Mouse (Mus musculus) layer of hippocampus, postnatal 10 days (tissue): ENCODE measurements around the gene Tbx10. TPM values are rescaled to one million over a fixed set of nuclear protein-coding genes. Genes with fewer than 3 reads are reported as not detected.
A peak's percentile ranks its signal among the peaks of the same experiment; 100 is the strongest.
"Not testable (repeated sequence)": the region's sequence is repeated elsewhere in the genome, so short reads cannot be mapped to it uniquely, and the experiment has no call there.

Source experiments
- DNase-seq, 2 experiments: peaks; one replicate each; pipeline ENCODE4 v3.0.0; 2021; ENCODE audit warnings: low spot score in 2 of 2
- total RNA-seq, 2 experiments: library from RNA; stranded (reverse); gene quantifications; 2 replicates each; pipeline ENCODE4 v1.2.3; 2021

The Tbx10 gene
- total RNA-seq, 2 experiments from 2014 or later = not detected

DNA sequence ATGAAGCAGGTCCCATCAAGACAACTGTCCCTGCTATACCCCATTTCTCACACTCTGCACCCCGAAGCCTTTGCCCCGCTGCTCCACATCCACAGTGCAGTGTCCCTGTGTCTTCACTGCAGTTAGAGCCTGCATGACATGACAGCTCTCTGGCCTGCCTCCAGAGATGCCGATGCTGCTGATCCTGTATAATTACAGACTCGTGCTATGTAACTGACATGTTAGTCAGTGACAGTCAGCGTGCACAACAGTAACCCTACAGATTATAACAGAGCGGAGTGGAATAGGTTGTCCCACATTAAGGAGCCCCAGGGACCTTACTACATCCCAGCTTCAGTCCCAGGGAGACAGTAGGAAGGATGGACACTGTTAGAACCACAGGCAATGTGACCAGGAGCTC lies 17.9 kb upstream of the Tbx10 start:
- not testable (repeated sequence) for DNase-seq

DNA sequence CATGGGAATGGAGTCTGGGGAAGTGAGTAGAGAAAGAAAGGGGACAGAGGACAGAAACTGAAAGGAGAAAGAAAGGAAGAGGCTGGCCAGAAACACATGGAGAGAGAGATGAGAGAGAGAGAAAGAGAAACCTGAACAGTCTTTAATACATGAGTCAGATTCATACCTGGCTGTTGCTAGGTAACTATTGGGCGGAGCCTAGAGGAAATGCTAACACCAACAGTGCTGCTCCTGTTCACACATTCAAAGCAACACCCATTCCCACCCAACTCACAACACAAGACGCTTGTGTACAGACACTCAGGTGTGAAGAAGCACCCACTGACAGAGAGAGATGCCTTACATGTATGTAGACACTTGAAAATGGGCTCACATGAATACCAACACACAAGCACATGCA lies 16.7 kb upstream of the Tbx10 start:
- DNase-seq = no peak

GRCm38 (mm10) chr19:3980309-3980708 lies 12.2 kb upstream of the Tbx10 start:
- peak; percentile 82 to 85 for DNase-seq

DNA sequence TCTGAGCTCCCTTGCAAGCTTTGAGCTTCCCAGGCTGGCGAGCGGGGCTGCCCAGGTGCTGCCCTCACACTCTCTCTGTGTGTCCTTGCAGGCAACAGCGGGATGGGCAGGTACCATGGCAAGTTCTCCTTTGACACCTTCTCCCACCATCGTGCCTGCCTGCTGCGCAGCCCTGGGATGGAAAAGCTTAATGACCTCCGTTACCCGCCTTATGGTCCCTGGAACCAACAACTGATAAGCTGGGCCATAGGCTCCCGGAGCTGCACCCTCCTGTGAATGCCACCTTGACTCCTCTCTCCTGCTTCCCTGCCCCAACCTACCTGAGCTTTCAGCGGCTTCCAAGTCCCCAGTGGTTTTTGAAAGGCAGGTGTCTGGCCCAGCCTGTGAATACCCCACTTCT lies 11.6 kb upstream of the Tbx10 start:
- DNase-seq = no peak

DNA sequence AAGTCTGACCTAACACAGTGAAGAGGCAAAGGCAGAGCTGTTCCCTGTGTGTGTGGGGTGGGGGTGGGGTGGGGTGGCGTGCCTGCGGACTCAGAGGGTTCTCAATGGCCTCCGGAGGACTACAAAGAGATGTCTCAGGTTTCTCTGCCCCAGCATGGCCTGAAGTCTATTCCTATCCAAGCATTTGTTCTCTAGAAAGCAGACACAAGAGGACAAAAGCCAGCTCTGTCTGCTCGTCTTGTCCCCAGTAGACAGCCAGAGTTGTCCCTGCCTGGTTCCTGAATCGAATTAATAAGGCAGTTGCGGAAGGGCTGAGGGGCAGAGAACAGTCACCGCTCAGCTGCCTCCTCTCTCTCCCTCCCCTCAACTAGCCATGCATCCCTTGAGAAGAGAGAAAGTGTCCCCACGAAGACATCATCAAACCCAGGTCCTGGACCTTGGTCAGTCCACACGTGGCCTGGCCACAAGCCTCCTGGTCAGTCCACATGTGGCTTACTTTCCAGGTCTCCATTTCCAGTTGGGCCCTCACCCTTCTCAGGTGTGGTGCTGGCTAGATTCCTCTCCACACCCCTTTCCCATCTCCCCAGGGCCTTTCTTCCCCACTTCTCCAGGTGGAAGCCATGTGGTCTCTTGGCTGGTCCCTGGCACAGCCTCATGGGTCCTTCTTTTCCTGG lies 8.9 kb upstream of the Tbx10 start:
- no peak for DNase-seq

DNA sequence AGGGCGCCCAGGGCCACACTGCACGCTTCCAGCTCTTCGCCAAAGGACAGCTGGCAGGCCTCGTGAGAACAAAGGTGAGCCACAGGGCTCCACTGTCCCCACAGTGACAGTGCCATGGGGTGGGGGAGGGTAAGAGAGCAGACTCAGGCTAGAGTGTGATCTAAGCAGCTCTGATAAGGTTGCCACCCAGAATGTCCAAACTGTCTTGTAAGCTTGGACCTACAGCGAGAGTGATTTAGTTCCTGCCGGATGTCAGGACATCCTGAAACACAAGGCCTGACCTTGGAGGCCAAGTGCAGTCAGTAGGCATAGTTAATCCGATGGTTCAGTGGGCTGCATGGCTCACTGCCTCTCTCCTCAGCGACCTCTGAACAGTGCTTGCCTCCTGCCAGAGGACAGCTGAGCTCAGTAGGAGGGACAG lies 7.3 kb upstream of the Tbx10 start:
- no peak for DNase-seq

DNA sequence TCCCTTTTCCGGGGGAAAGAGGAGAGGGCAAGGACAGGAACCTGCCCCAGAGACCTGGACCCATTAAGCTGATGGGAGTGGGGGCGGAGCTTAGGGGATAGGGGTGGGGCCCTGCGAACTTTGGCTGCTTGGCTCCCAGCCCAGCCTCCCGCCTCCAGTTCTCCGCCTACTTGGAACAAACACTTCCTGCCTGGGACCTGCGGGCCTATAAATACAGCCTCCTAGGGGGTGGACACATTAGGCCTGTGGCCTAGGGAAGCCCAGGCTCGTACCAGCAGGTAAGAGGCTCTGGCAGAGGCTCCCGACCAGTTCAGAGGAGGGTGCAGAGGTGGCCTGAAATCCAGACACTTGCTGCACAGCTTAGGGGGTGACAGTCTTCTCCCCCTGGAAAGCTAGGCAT lies 6.2 kb upstream of the Tbx10 start, which contains the start of gene Acy3:
Gene Acy3 (plus strand): TSS at position 237 of the 400 bp plus-strand sequence.
- DNase-seq = peak; percentile 37 to 60

DNA sequence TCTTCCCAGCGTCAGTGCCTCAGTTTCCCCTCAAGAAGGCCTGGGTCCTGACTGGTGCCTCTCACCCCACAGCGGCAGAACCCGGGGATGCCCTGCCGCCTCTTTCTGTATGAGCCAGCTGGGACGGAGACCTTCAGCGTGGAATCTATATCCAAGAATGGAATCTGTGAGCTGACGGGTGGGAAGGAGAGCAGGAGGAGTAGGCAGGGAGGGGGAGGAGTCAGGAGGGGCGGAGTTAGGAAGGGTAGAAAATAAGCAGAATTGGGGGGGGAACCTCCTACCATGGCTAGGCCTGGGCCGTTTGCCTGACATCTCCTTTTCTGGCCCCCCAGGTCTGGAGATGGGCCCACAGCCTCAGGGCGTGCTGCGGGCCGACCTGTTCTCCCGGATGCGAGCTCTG lies 4.5 kb upstream of the Tbx10 start:
- no peak for DNase-seq

GRCm38 (mm10) chr19:3988750-3989149 lies 3.8 kb upstream of the Tbx10 start:
- DNase-seq = no peak

GRCm38 (mm10) chr19:3990804-3991203 lies 1.7 kb upstream of the Tbx10 start:
- no peak for DNase-seq

DNA sequence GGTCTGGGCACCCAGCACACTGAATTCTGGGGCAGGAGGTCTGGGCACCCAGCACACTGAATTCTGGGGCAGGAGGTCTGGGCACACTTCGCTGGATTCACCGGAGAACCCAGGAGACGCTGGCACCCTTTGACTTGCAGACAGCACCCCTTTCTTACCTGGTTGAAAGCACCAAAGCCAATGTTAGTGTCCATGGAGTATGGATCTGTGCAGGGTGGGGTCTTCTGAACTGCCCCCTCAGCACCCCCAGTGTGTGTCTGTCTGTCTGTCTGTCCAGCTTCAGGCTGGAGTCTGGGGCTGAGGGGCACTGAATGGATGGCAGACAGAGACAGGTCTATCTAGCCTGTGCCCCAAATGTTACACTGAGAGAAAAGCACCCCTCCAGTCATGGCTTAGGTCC lies 990 bp upstream of the Tbx10 start:
- no peak for DNase-seq

DNA sequence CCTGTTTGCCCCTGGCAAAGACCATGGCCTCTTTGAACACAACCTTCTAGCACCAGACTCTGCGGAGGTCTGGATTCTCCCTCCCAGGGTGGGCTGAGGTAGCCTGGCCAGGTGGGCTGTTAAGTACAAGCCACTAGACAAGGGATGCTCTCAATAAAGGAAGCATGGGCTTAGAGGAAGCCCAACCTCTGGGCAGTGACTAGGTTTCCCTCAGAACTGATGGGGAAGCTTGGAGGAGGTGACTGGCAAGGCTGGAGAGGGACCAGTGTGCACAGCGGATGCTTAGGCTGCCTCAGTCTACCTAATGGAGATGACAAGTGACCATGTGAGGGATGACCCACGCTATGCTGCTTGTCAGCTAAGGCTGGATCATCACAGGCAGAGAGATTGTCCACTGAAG lies 586 bp upstream of the Tbx10 start:
- no peak for DNase-seq

GRCm38 (mm10) chr19:3994932-3995331 lies 2.4 kb downstream of the Tbx10 start:
- no peak for DNase-seq

DNA sequence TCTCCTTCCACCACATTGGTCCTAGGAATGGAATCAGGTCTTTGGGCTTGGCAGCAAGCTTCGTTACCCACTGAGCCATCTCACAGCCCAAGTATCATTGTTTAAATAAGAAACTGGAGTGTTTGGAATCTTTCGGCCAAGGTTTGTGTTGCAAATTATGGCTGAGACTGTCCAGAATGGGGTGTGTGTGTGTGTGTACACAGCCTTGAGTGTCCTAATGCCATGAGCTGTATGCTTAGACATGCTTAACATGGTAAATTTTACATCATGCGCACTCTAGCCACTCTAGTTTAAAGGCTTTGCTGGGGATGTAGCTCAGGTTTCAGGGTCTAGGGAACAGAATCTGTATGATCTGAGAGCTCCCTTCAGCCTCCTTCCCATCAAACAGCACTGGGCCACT lies 3.0 kb downstream of the Tbx10 start:
- DNase-seq = no peak

- no peak for DNase-seq
Measured at GRCm38 (mm10) chr19:3996106-3996505, 3.6 kb downstream of the Tbx10 start.

DNA sequence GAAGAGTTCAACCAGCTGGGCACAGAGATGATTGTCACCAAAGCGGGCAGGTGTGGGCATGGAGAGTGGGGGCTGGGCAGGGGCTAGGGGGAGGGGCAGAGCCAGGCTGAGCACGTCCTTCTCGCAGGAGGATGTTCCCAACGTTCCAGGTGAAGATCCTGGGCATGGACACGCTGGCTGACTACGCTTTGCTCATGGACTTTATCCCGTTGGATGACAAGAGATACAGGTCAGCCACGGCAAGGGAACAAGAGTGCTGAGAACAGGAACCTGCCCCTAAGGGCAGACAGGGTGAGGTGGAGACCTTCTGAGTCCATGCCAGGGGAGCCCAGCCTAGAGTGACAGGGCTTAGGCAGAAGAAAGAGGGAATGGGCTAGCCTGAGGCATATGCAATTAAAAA lies 4.2 kb downstream of the Tbx10 start:
- no peak for DNase-seq

GRCm38 (mm10) chr19:3997231-3997630 lies 4.7 kb downstream of the Tbx10 start:
- DNase-seq = no peak

- DNase-seq = no peak
Measured at GRCm38 (mm10) chr19:3998335-3998734, 5.8 kb downstream of the Tbx10 start.

DNA sequence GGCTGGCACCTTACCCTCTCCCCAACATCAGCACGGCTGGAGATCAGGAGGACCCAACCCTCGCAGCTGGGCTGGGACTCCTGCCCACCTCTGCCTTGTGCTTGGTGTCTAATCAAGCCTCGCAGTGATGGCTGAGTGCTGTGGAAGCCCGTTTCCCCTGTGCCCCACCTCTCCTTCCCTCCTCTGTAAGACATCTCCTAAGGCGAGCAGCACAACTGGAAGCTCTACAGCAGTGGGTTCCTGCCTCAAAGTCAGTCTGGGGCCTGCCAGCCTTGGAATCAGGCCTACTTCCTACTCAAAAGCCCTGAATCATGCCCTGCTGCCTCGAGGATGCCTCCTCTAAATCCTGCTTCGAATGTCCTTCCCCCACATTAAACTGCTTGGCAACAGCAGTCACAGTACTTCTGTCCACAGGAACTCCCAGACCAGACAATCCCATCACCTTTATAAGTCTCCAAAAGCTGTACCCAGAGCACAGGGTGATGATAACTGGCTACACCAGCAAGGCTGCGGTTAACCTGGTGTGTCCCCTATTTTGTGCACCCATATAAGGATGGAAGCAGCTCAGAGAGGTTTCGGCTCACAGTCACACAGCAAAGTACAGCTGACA lies 6.7 kb downstream of the Tbx10 start:
- DNase-seq = no peak

DNA sequence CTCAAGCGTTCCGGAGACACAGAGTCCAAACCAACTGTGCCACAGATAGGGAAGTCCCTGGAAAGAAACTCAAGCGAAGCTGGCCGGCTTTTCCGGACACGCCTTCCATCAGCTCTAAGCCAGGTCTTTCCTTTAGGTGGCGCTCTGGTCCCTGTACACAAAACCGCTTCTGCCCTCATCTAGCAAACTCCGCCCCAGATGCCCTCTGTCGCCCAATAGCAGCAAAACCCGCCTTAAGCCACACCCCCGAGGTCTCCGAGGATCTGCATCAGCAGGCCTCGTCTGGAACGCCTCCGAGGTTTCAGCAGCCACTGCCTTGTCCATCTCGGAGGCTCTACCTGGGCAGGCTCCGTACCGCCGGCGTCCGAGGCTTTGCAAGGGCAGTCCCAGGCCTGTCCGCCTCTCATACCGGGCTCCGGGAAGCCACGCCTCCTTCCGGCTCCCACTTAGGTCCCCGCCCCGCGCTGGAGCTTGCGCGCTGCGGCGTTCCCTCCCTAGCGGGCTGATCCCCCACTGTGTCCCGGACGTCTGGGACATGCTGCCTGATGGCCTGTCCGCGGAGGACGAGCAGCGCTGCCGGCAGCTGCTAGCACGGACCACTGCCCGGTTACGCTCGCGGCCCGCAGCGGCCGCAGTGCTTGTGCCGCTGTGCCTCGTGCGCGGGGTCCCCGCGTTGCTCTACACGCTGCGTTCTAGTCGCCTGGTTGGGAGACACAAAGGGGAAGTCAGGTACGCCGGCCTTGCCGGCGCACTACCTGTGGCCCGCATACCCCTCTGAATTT lies 7.8 kb downstream of the Tbx10 start, which contains the start of the genes Nudt8 and Gm49405:
Gene Nudt8 (plus strand): TSS at position 462 of the 782 bp plus-strand sequence.
Gene Gm49405 (plus strand): TSS at position 508 of the 782 bp plus-strand sequence.
- DNase-seq = peak; percentile 95 to 96

DNA sequence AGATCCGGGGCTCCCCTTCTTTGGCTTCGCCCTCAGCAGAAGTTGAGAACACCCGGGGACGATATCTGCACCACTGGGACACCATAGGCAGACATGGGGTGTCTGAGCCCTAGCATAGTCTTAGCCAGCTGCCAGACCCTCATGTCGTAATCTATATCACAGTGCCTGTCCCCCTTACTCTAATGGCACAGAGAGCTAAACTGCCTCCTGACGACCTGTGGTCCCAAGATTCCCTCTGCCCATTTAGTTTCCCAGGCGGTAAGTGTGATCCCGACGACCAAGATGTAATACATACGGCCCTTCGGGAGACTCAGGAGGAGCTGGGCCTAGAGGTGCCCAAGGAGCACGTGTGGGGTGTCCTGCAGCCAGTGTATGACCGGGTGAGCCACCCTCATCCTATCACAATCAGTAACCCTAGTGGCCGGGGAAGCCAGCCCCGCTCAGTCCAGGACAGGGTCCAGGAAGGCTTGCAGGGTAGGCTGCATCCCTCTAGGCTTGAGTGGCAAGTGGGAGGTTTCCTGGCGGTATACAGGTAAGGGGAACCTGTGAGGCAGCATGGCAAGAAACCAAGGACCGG lies 8.5 kb downstream of the Tbx10 start:
- DNase-seq = no peak

DNA sequence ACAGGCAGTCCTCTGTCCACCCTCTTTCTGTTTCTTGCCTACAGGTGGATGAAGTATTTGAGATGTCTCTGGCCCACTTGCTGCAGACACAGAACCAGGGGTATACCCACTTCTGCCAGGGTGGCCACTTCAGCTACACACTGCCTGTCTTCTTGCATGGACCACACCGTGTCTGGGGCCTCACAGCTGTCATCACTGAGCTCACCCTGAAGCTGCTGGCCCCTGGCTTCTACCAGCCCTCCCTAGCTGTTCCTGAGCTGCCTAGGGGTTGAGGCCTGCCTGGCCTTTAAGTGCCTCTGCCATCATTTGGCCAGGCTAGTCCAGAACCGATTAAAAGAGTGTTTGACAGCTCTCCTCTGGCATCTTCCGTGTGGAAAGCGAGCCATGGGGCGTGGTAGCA lies 9.2 kb downstream of the Tbx10 start:
- no peak for DNase-seq
